Mouse (Mus musculus) forelimb bud, embryonic 11.5 days (tissue): Measurements from ENCODE around the gene Olfr1475.
"Not testable (repeated sequence)": the region's sequence is repeated elsewhere in the genome, so short reads cannot be mapped to it uniquely, and the experiment has no call there.

Source experiments
- DNase-seq: peaks from one replicate; pipeline ENCODE4 v3.0.0-alpha.2; 2012; ENCODE audit warnings: low read depth, low spot score

Olfr1475 gene

DNA sequence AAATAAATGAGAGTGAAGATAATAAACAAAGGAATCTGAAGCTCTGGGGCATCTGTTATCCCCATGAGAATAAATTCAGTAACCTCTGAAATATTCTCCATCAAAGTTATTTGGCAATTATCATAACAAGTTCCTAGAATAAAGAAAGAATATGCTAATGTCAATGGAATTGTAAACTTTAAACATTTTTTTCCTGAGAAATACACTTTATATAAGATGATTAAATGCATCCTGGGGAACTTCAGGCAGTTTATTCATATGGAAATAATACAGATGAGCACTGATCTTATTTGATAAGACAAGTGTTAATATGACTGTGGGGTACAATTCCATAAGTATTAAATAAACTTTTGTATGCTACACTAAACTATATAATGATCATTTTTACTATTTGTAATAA lies at the start of gene Olfr1475:
TSS of gene Olfr1475 (minus strand) at position 101 of the 400 bp plus-strand sequence.
- DNase-seq = no peak

DNA sequence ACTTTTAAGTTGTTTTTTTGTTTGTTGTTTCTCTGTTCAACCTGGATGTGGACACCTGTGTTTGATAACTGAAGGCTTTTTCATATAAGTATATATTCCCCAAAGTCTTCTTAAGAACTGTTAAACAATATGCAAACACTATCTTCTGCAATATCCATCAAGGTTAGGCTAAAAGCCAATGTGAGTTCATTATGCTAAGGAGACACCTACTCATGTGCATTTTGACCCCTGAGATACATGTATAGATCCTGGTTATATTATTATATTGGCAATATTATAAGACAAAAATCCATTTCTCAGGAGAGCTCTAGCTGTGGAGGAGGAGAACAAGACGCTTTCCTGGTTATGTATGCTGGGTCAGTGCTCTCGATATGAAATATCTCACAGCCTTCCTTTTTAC lies 47.6 kb upstream of the Olfr1475 start, which contains the start of gene Olfr1480:
TSS of gene Olfr1480 (plus strand) at position 301 of the 400 bp plus-strand sequence.
- no peak for DNase-seq

DNA sequence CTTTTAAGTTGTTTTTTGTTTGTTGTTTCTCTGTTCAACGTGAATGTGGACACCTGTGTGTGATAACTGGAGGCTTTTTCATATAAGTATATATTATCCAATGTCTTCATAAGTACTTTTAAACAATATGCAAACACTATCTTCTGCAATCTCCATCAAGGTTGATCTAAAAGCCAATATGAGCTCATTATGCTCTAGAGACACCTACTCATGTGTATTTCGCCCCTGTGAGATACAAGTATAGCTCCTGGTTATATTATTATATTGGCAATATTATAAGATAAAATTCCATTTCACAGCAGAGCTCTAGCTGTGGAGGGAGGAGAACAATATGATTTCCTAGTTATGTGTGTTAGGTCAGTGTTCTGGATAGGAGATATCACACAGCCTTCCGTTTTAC lies 20.2 kb upstream of the Olfr1475 start, which contains the start of gene Olfr1477:
TSS of gene Olfr1477 (plus strand) at position 301 of the 400 bp plus-strand sequence.
- DNase-seq = no peak

DNA sequence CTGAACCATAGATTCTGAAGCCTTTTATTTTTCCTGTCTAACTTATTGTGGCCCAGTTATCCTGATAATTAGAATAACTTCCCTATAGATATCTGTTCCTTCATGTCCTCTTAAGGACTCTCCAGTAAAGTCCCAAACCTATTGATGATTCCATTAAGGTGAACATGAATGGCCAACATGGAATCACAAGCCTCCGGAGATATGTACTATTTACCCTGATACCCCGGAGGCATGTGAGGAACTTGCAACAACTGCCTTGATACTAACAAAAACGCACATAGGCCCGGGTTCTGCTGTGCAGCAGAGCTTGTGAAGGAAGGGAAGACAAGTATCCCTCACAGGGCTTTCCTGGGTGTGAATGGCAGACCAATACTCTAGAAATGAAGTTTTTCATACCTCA lies 10.7 kb downstream of the Olfr1475 start, which contains the start of gene Olfr1474:
TSS of gene Olfr1474 (plus strand) at position 301 of the 400 bp plus-strand sequence.
- not testable (repeated sequence) for DNase-seq

DNA sequence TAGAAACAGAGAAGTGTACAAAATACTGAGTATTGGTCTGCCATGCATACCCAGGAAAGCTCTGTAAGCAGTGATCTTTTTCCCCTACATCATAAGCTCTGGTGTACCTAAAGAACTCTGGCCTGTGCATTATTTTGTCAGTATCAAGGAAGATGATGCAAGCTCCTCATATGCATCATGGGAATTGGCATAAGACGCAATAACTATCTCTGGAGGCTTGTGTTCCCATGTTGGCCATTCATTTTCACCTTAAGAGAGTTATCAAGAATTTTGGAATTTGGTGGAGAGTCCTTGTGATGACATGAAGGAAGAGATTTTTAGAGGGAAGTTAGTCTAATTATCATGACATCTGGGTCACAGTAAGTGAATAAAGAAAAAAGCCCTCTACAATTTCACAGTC lies 24.0 kb downstream of the Olfr1475 start, which contains the start of gene Olfr1472:
TSS of gene Olfr1472 (minus strand) at position 101 of the 400 bp plus-strand sequence.
- no peak for DNase-seq

DNA sequence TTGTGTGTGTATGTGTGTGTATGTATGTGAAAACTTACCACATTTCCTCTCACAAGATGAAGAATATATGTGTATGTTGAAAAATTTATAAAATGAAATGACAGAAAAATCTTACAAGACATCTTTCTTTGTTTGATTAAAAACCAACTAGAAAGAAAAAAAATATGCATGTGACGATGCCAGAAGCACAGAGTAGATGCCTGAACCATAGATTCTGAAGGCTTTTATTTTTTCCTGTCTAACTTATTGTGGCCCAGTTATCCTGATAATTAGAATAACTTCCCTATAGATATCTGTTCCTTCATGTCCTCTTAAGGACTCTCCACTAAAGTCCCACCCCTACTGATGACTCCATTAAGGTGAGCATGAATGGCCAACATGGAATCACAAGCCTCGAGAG lies 36.9 kb downstream of the Olfr1475 start, which contains the start of gene Olfr1471:
TSS of gene Olfr1471 (plus strand) at position 301 of the 400 bp plus-strand sequence.
- not testable (repeated sequence) for DNase-seq
